Mouse (Mus musculus) adrenal gland, adult 10 weeks (tissue): ENCODE measurements around the gene Rdh16f2. TPM values are rescaled to one million over a fixed set of nuclear protein-coding genes. Genes with fewer than 3 reads are reported as not detected.

Source experiments
- polyA plus RNA-seq: library from polyadenylated mRNA; stranded (reverse); fragments of 350-450 nt; fragmentation: Illumina TruSeq; extraction: RNeasy Lipid Tissue Mini Kit (QIAGEN cat#74804); gene quantifications from one replicate; pipeline ENCODE4 v1.2.3, GENCODE M21; 2014; ENCODE audit warnings: low read depth, low replicate concordance

The Rdh16f2 gene
- not detected for polyA plus RNA-seq

DNA sequence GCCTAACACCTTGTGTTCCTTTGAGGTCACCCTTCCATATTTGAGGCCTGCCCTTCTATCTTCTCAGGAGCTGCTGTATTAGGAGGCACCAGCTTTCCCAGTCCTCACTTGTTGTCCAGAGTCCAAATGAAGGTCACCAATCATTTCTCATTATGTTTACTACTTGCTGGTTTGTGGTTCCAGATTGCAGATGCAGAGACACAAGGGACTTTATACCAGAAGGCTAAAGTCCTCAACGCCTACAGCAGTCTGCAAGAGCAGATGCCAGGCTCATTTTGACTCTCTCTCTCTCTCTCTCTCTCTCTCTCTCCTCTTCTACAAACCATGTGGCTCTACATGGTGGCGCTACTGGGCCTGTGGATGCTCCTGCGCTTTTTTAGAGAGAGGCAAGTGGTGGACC is at the start of gene Rdh16f2:
Gene Rdh16f2 (plus strand): TSS at position 243 of the 400 bp plus-strand sequence.

DNA sequence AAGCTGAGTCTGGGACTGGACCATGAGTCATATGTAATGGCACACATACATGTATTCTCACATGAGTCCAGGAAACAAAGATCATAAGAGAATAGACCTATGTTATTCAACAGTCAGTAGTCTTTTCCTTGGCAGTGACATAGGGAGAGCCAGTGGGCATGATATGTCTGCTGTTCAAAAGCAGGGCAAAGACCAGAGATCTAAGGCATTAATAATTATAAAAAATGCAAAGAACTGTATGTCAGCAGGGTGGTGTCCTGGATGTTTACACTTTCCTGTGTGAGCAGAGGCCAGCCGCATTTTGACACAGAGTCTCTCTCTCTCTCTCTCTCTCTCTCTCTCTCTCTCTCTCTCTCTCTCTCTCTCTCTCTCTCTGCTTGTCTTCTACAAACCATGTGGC is 16.6 kb upstream of the Rdh16f2 start, which contains the start of gene Rdh19:
Gene Rdh19 (plus strand): TSS at position 301 of the 400 bp plus-strand sequence.

DNA sequence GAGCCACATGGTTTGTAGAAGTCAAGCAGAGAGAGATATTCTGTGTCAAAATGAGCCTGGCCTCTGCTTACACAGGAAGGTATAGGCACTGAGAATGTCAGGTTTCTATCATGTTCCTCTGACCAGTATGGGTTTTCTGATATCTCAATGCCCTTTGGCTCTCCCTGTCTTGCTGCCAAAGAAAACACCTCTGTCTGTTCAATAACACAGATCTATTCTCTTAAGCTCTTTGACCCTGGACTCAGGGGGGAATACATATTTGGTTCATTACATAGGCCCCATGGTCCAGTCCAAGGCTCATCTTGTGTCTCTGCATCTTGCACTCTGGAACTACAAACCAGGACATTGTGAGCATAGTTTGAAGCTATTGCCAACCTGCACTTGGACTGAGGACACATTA is 22.3 kb downstream of the Rdh16f2 start, which contains the start of gene Rdh7:
Gene Rdh7 (minus strand): TSS at position 213 of the 400 bp plus-strand sequence.

DNA sequence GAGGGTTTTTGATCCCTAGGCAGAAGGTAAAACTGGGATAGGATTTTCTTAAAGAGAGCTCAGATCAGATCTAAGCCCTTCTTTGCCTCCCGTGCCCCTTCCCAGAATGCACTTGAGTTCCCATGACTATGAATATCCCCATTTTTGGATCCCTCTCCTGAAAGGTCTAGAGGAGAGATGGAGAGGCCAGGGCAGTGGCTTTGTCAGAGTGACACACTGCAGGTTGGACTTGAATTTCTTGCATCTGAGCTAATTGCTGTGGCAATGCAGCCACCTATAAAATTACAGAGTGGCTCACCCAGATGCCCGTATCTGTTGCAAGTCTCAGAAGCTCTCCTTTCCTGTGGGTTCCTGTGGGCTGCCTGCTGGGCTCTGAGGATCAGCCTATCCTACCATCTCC is 31.9 kb downstream of the Rdh16f2 start, which contains the start of gene Sdr9c7:
Gene Sdr9c7 (plus strand): TSS at position 301 of the 400 bp plus-strand sequence.

Other genes starting within 250 kb of the Rdh16f2 start
- gene Lrp1, start 245.3 kb upstream of the Rdh16f2 start, polyA plus RNA-seq = 6.5 TPM
- gene Stat6, start 223.5 kb upstream of the Rdh16f2 start, polyA plus RNA-seq = 42.6 TPM
- gene Nemp1, start 199.6 kb upstream of the Rdh16f2 start, polyA plus RNA-seq = 12.3 TPM
- 3.4 TPM for gene Nab2, start 197.9 kb upstream of the Rdh16f2 start, polyA plus RNA-seq
- 0.41 TPM for gene Myo1a, start 161.3 kb upstream of the Rdh16f2 start, polyA plus RNA-seq
- not detected for gene Tac2, start 142.0 kb upstream of the Rdh16f2 start, polyA plus RNA-seq
- gene Zbtb39, start 126.9 kb upstream of the Rdh16f2 start, polyA plus RNA-seq = 3.3 TPM
- gene Gpr182, start 114.7 kb upstream of the Rdh16f2 start, polyA plus RNA-seq = 2.9 TPM
- gene Rdh1, start 106.8 kb upstream of the Rdh16f2 start, polyA plus RNA-seq = 6.2 TPM
- not detected for gene Rdh16f1, start 106.7 kb upstream of the Rdh16f2 start, polyA plus RNA-seq
- gene Rdh9, start 90.1 kb upstream of the Rdh16f2 start, polyA plus RNA-seq = 5.9 TPM
- gene Rdh16, start 65.3 kb upstream of the Rdh16f2 start, polyA plus RNA-seq = 0.29 TPM
- gene Rdh19, start 16.5 kb upstream of the Rdh16f2 start, polyA plus RNA-seq = not detected
- not detected for gene Rdh7, start 22.3 kb downstream of the Rdh16f2 start, polyA plus RNA-seq
- gene Sdr9c7, start 32.0 kb downstream of the Rdh16f2 start, polyA plus RNA-seq = 2.9 TPM
- gene Hsd17b6, start 141.1 kb downstream of the Rdh16f2 start, polyA plus RNA-seq = not detected
- gene Prim1, start 148.7 kb downstream of the Rdh16f2 start, polyA plus RNA-seq = 12.9 TPM
- gene Naca, start 169.1 kb downstream of the Rdh16f2 start, polyA plus RNA-seq = 1,016 TPM
- 590 TPM for gene Ptges3, start 192.5 kb downstream of the Rdh16f2 start, polyA plus RNA-seq
- 811 TPM for gene Atp5b, start 216.8 kb downstream of the Rdh16f2 start, polyA plus RNA-seq
- gene Baz2a, start 225.1 kb downstream of the Rdh16f2 start, polyA plus RNA-seq = 20.4 TPM